Mouse (Mus musculus) ovary, postnatal 10 days (tissue): ENCODE data around the gene Olfr692.
"Not testable (repeated sequence)": the region's sequence is repeated elsewhere in the genome, so short reads cannot be mapped to it uniquely, and the experiment has no call there.

Experiments used
- DNase-seq: peaks from one replicate; pipeline ENCODE4 v3.0.0; 2022; ENCODE audit warnings: low spot score

Gene Olfr692

GRCm38 (mm10) chr7:105367930-105368329 lies at the start of gene Olfr692:
Olfr692 (plus strand) TSS chr7:105368230.
- DNase-seq = no peak

- DNase-seq = no peak
These were observed 42.7 kb upstream of the Olfr692 start for GRCm38 (mm10) chr7:105325302-105325701.

DNA sequence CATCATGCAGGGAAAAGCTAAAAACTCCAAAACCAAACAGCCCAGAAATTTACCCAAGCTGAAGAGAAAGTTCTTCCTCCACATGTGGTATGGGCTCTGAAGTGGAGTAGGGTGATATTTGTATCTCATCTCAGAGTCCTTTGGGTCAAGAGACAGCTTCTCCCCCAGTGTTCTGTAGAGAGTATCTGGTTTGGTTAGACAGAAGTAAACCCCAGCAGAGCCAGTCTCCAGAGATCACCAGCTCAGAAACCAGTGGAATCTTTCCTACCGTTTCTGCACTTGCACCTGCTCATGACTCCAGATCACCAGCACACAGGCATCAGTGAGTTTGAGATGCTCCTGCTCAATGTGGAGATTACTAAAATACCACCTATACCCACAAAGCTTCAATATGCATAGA lies 34.0 kb upstream of the Olfr692 start, which contains the start of gene Olfr690:
Gene Olfr690, minus strand, starts transcription at position 101 of the 400 bp plus-strand sequence.
- DNase-seq = no peak

- DNase-seq = no peak
These were observed 25.9 kb upstream of the Olfr692 start, which contains the start of gene Olfr691 for GRCm38 (mm10) chr7:105342170-105342569. Olfr691 (minus strand) TSS chr7:105342270.

DNA sequence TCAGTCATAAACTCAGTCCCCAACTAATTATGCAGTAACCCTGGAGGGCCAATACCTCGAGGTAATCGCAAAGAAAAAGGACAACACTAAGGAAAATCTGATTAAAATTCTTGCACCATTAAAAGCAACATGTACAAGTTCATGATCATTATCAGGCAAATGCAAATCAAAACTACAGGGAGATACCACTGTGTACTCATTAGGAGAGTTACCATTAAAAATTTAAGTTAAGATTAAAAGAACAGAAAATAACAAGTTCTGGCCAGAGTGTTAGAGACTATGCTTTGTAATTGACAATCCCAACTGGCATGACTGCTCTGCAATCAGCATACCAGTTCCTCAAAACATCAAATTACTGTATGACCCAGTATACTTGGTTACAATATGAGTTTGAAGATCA lies 25.3 kb upstream of the Olfr692 start:
- DNase-seq = no peak

DNA sequence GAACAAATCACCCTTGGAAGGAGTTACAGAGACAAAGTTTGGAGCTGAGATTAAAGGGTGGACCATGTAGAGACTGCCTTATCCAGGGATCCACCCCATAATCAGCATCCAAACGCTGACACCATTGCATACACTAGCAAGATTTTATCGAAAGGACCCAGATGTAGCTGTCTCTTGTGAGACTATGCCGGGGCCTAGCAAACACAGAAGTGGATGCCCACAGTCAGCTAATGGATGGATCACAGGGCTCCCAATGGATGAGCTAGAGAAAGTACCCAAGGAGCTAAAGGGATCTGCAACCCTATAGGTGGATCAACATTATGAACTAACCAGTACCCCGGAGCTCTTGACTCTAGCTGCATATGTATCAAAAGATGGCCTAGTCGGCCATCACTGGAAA lies 12.0 kb upstream of the Olfr692 start:
- not testable (repeated sequence) for DNase-seq

GRCm38 (mm10) chr7:105356487-105356886 lies 11.5 kb upstream of the Olfr692 start:
- DNase-seq = not testable (repeated sequence)

GRCm38 (mm10) chr7:105361713-105362112 lies 6.3 kb upstream of the Olfr692 start:
- DNase-seq = no peak

- DNase-seq = no peak
These were observed 762 bp upstream of the Olfr692 start for GRCm38 (mm10) chr7:105367268-105367667.

GRCm38 (mm10) chr7:105368521-105368920 lies 491 bp downstream of the Olfr692 start:
- no peak for DNase-seq

- no peak for DNase-seq
These were observed 4.9 kb downstream of the Olfr692 start for GRCm38 (mm10) chr7:105372912-105373311.

- no peak for DNase-seq
These were observed 5.5 kb downstream of the Olfr692 start for GRCm38 (mm10) chr7:105373509-105373908.

GRCm38 (mm10) chr7:105373976-105374375 lies 5.9 kb downstream of the Olfr692 start:
- DNase-seq = no peak

GRCm38 (mm10) chr7:105374866-105375265 lies 6.8 kb downstream of the Olfr692 start, which contains the start of gene Gm5901:
Gm5901 (plus strand) TSS chr7:105375038.
- DNase-seq = no peak

- DNase-seq = no peak
These were observed 12.3 kb downstream of the Olfr692 start for GRCm38 (mm10) chr7:105380329-105380728.

GRCm38 (mm10) chr7:105387696-105388095 lies 19.7 kb downstream of the Olfr692 start:
- DNase-seq = no peak

DNA sequence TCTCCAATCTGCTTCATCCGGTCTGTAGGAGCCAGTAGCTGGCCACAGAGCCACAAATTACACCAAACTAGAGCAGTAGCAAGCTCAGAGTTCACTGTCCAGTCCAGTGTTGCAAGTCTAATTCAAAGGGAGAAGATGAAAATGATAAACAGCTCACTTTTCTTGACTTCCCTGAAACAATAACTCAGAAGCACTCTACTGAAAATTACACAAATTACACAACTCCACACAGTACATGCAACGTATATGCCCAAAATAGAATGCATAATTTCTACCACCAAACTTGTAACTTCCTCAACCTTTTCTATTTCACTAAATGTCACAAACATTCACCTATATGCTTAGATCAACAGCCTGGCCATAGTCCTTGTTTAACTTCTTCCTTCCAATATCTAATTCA lies 22.2 kb downstream of the Olfr692 start:
- no peak for DNase-seq

GRCm38 (mm10) chr7:105394606-105395005 lies 26.6 kb downstream of the Olfr692 start:
- no peak for DNase-seq

DNA sequence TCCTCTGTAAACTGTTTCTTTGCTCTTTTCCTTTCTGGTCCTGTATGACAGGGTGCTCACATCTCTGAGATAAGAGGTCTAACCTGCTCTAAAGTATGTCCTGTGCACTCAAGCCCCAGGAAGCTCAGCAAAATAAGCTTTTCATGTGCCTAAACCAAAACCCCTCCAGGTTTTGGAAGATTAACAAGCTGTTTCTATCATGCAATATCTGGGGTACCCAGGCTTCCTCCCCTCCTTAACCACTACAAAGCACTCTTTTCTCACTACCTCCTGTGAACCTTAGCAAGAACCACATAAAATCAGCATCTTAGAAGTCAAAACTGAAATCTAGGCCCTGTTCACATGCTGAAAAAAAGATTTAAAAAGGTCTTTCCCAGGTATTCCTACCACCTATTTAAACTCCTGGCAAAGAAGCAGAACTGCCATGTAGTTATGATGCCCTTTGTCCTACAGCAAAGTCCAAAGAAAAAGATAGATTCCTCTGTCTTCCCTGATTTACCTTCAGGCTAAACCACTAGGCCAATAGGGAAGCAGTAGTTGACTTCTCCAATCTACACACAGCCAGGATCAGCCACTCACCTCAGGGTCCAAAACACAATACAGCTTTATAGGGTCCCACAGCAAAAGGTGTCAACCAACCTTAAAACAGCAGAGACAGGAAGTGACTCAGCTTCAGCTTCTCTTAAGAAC lies 27.2 kb downstream of the Olfr692 start:
- DNase-seq = no peak

- no peak for DNase-seq
These were observed 28.1 kb downstream of the Olfr692 start for GRCm38 (mm10) chr7:105396126-105396525.

GRCm38 (mm10) chr7:105399058-105399934 lies 31.3 kb downstream of the Olfr692 start:
- no peak for DNase-seq

- peak; percentile 97 for DNase-seq
These were observed 32.0 kb downstream of the Olfr692 start, which contains the start of gene Fam160a2 for GRCm38 (mm10) chr7:105399935-105400624. Fam160a2 (minus strand) TSS chr7:105400054.
